Mouse (Mus musculus): ENCODE results near the gene Arl14ep. TPM values are rescaled to one million over a fixed set of nuclear protein-coding genes. Genes with fewer than 3 reads are reported as not detected.
"Not testable (repeated sequence)": the region's sequence is repeated elsewhere in the genome, so short reads cannot be mapped to it uniquely, and the experiment has no call there.

Arl14ep gene
- total RNA-seq (2017): 29.5 and 33.8 TPM in 2 replicates

- peak; percentile 99 for ATAC-seq (replicated peaks; ENCODE audit: low read depth, poor library complexity, severe bottlenecking)
These were observed at the start of gene Arl14ep for GRCm38 (mm10) chr2:106973959-106974639. Gene Arl14ep, minus strand, starts transcription at chr2:106974424.

- ATAC-seq (replicated peaks; ENCODE audit: low read depth, poor library complexity, severe bottlenecking): no peak
These were observed 48.5 kb upstream of the Arl14ep start for GRCm38 (mm10) chr2:107022713-107023112.

- ATAC-seq (replicated peaks; ENCODE audit: low read depth, poor library complexity, severe bottlenecking): no peak
These were observed 45.1 kb upstream of the Arl14ep start for GRCm38 (mm10) chr2:107019331-107019730.

GRCm38 (mm10) chr2:107013161-107013560 is 38.9 kb upstream of the Arl14ep start:
- no peak for ATAC-seq (replicated peaks; ENCODE audit: low read depth, poor library complexity, severe bottlenecking)

GRCm38 (mm10) chr2:107012318-107012717 is 38.1 kb upstream of the Arl14ep start:
- no peak for ATAC-seq (replicated peaks; ENCODE audit: low read depth, poor library complexity, severe bottlenecking)

GRCm38 (mm10) chr2:107010160-107010559 is 35.9 kb upstream of the Arl14ep start:
- ATAC-seq (replicated peaks; ENCODE audit: low read depth, poor library complexity, severe bottlenecking): no peak

- ATAC-seq (replicated peaks; ENCODE audit: low read depth, poor library complexity, severe bottlenecking): no peak
These were observed 32.2 kb upstream of the Arl14ep start for GRCm38 (mm10) chr2:107006378-107006777.

- ATAC-seq (replicated peaks; ENCODE audit: low read depth, poor library complexity, severe bottlenecking): not testable (repeated sequence)
These were observed 31.7 kb upstream of the Arl14ep start for GRCm38 (mm10) chr2:107005876-107006275.

GRCm38 (mm10) chr2:106991261-106991660 is 17.0 kb upstream of the Arl14ep start:
- no peak for ATAC-seq (replicated peaks; ENCODE audit: low read depth, poor library complexity, severe bottlenecking)

- no peak for ATAC-seq (replicated peaks; ENCODE audit: low read depth, poor library complexity, severe bottlenecking)
These were observed 10.7 kb upstream of the Arl14ep start for GRCm38 (mm10) chr2:106984945-106985344.

GRCm38 (mm10) chr2:106982503-106982902 is 8.3 kb upstream of the Arl14ep start:
- no peak for ATAC-seq (replicated peaks; ENCODE audit: low read depth, poor library complexity, severe bottlenecking)

- ATAC-seq (replicated peaks; ENCODE audit: low read depth, poor library complexity, severe bottlenecking): no peak
These were observed 2.2 kb upstream of the Arl14ep start for GRCm38 (mm10) chr2:106976472-106976871.

GRCm38 (mm10) chr2:106973332-106973958 is 779 bp downstream of the Arl14ep start:
- no peak for ATAC-seq (replicated peaks; ENCODE audit: low read depth, poor library complexity, severe bottlenecking)

GRCm38 (mm10) chr2:106972851-106973250 is 1.4 kb downstream of the Arl14ep start:
- ATAC-seq (replicated peaks; ENCODE audit: low read depth, poor library complexity, severe bottlenecking): no peak

GRCm38 (mm10) chr2:106970971-106971370 is 3.3 kb downstream of the Arl14ep start:
- ATAC-seq (replicated peaks; ENCODE audit: low read depth, poor library complexity, severe bottlenecking): no peak

- no peak for ATAC-seq (replicated peaks; ENCODE audit: low read depth, poor library complexity, severe bottlenecking)
These were observed 5.9 kb downstream of the Arl14ep start for GRCm38 (mm10) chr2:106968320-106968719.

- ATAC-seq (replicated peaks; ENCODE audit: low read depth, poor library complexity, severe bottlenecking): no peak
These were observed 10.7 kb downstream of the Arl14ep start for GRCm38 (mm10) chr2:106963560-106963959.

- no peak for ATAC-seq (replicated peaks; ENCODE audit: low read depth, poor library complexity, severe bottlenecking)
These were observed 12.6 kb downstream of the Arl14ep start for GRCm38 (mm10) chr2:106961650-106962049.

GRCm38 (mm10) chr2:106961066-106961465 is 13.2 kb downstream of the Arl14ep start:
- ATAC-seq (replicated peaks; ENCODE audit: low read depth, poor library complexity, severe bottlenecking): no peak

GRCm38 (mm10) chr2:106960237-106960636 is 14.0 kb downstream of the Arl14ep start:
- peak; percentile 56 for ATAC-seq (replicated peaks; ENCODE audit: low read depth, poor library complexity, severe bottlenecking)

GRCm38 (mm10) chr2:106959380-106959779 is 14.8 kb downstream of the Arl14ep start:
- ATAC-seq (replicated peaks; ENCODE audit: low read depth, poor library complexity, severe bottlenecking): no peak

- ATAC-seq (replicated peaks; ENCODE audit: low read depth, poor library complexity, severe bottlenecking): no peak
These were observed 15.3 kb downstream of the Arl14ep start for GRCm38 (mm10) chr2:106958916-106959315.

Data from common myeloid progenitor, adult 5-6 weeks (primary cell).